Mouse (Mus musculus) liver, embryonic 14.5 days (tissue): ENCODE results near the gene Fads6. TPM values are rescaled to one million over a fixed set of nuclear protein-coding genes. Genes with fewer than 3 reads are reported as not detected.

Experiments
- ATAC-seq: fragments of 200-750 bp; cut with Nextera tagmentation; 2 replicates; pipeline ENCODE4 v1.8.0; 2017; ENCODE audit warnings: moderate number of reproducible peaks, mild to moderate bottlenecking, moderate library complexity; ENCODE audit not compliant: insufficient read depth
- DNase-seq, 3 experiments: peaks; one replicate each; pipeline ENCODE4 v3.0.0-alpha.2; 2012 to 2013; ENCODE audit warnings: low read depth in 3 of 3, low spot score in 3 of 3
- H3K27ac ChIP-seq: fragments of 300-500 bp; sonication (generic); 2 replicates; pipeline ENCODE4 v1.5.1; 2014; ENCODE audit warnings: moderate library complexity, mild to moderate bottlenecking, control low read depth, inconsistent platforms
- H3K27me3 ChIP-seq: fragments of 300-500 bp; sonication (generic); 2 replicates; pipeline ENCODE4 v1.6.1; 2014; ENCODE audit warnings: mild to moderate bottlenecking, low read length, moderate library complexity; ENCODE audit not compliant: control insufficient read depth, insufficient read depth
- H3K36me3 ChIP-seq: fragments of 300-500 bp; sonication (generic); replicated peaks from 2 replicates; pipeline ENCODE4 v1.6.1; 2014; ENCODE audit warnings: low read depth; ENCODE audit not compliant: control insufficient read depth, insufficient read depth
- H3K4me1 ChIP-seq, 2 experiments: fragments of 200-500 bp in 1 of 2; fragments of 300-500 bp in 1 of 2; sonication (generic) in 1 of 2; replicated peaks; 2 replicates each; pipeline ENCODE4 v1.6.1; 2012 to 2014; ENCODE audit warnings: antibody characterized with exemption in 1 of 2, inconsistent platforms in 1 of 2, low read length in 1 of 2; ENCODE audit not compliant: control insufficient read depth in 2 of 2, insufficient read depth in 2 of 2
- H3K4me2 ChIP-seq: fragments of 300-500 bp; sonication (generic); 2 replicates; pipeline ENCODE4 v1.6.1; 2014; ENCODE audit warnings: low read depth, mild to moderate bottlenecking, control low read depth, moderate library complexity
- H3K4me3 ChIP-seq, 2 experiments: fragments of 200-500 bp in 1 of 2; fragments of 300-500 bp in 1 of 2; sonication (generic) in 1 of 2; 2 replicates each; pipeline ENCODE4 v1.5.1; 2012 to 2014; ENCODE audit warnings: low read depth in 2 of 2, low read length in 2 of 2, mild to moderate bottlenecking in 2 of 2, control low read depth in 1 of 2, inconsistent platforms in 1 of 2, moderate library complexity in 1 of 2; ENCODE audit not compliant: insufficient read depth in 1 of 2
- H3K9ac ChIP-seq: fragments of 300-500 bp; sonication (generic); replicated peaks from 2 replicates; pipeline ENCODE4 v1.6.1; 2014; ENCODE audit warnings: mild to moderate bottlenecking, control low read depth, moderate library complexity
- H3K9me3 ChIP-seq: fragments of 300-500 bp; sonication (generic); 2 replicates; pipeline ENCODE4 v1.6.1; 2016; ENCODE audit warnings: low read length, mixed read lengths; ENCODE audit not compliant: control insufficient read depth
- CTCF ChIP-seq: IDR thresholded peaks from 2 replicates; pipeline ENCODE4 v1.5.1; 2016; ENCODE audit warnings: antibody characterized with exemption, low read depth, control low read depth
- EP300 ChIP-seq: IDR thresholded peaks from 2 replicates; pipeline ENCODE4 v1.6.1; 2016; ENCODE audit warnings: antibody characterized with exemption, low read depth
- WGBS: fragments of 180-500 bp; shearing (Covaris S2); extraction: QIAGEN DNeasy Blood & Tissue Kit; methylation state at CpG from one replicate; pipeline ENCODE4 v1.1.7; 2014; ENCODE audit not compliant: insufficient replicate concordance; 5-methylcytosine and 5-hydroxymethylcytosine counted together
- polyA plus RNA-seq, 2 experiments: library from polyadenylated mRNA; depleted of rRNA in 1 of 2; stranded (reverse) in 1 of 2; unstranded in 1 of 2; fragments of >200 nt; fragmentation: Nextera tagmentation in 1 of 2; extraction: Ambion mirVana in 1 of 2; gene quantifications; 2 replicates each; pipeline versions ENCODE4 v1.2.1 to v1.2.3; 2012 to 2014

Fads6 gene
- polyA plus RNA-seq, 2 experiments = 2.8 to 6.7 TPM

DNA sequence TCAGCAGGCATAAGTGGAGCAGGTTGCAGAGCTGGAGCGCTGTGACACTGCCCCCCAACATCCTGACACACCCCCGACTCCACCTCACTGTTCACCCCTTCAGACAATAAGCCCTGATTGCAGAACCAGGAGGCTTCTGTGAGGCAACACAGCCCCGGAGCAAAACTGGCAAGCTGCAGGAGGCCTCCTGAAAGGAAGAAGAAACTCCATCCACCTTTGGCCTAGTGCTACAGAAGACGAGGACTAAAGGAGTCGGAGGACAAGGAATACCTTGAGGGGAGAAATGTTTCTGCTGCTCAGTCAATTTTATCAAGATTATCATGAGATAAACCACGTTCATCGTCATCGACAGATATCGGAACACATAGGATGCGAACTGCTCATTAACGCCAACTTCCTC, 1.5 kb downstream of the Fads6 start:
- no peak for DNase-seq
- Histone ChIP-seq H3K4me2 (peak overlapping the region; percentile 45), H3K4me3 (peak overlapping the region in 1 of 2 experiments; percentile 55; a peak in 1 of 4 replicates), H3K27me3 (peaks cover 16% of the 10 kb centered on the region), H3K4me1 (0 out of 4 replicates have a peak, but pooled peaks cover 0 to 2% of the 10 kb centered on the region in 2 experiments), H3K9me3 (no peaks in the 10 kb centered on the region), H3K36me3 (no peaks in the 10 kb centered on the region), H3K27ac (no peak overlapping the region), H3K9ac (no peak overlapping the region)
- no peak for ATAC-seq
- WGBS = 69% methylated on average over 11 of the region's 11 CpGs
- no peak for TF ChIP-seq CTCF
- TF ChIP-seq EP300 = no peak

DNA sequence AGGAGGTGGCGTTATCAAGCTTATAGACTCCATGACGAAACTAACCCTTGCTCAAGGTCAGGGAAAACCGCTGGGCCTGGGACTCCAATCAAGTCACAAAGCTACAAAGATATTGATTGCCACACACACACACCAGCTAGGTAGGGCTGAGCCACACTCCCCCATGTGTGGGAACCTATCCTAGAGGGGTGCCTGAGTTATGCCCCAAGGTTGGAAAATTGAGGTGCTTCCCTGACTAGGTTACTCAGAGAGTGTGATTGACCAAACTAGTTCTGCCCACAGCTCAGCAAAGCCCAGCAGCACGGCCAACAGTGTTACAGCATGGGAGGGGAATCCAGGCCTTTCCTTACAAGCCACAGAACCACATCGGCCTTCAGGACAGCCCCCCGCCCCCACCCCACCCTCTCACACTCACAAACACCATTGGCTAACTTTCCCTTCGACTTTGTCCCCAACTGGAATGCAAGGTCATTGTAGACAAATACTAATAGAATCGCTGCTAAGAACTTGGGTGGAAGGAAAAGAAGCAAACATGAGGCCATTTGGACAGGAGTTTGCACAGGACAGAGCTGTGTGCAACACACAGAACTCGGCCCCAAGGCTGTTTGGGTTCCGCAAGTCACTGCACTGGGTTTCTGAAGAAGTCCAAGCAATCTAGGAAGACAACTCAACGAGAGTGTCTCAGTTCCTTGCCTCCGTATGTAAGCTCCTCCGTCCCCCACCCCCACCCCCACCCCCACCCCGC, 4.7 kb downstream of the Fads6 start:
- Histone ChIP-seq H3K36me3 (no peaks in the 10 kb centered on the region), H3K9me3 (no peaks in the 10 kb centered on the region), H3K27me3 (peaks cover 12% of the 10 kb centered on the region), H3K4me2 (peak overlapping the region; percentile 38), H3K9ac (no peak overlapping the region), H3K4me1 (peaks cover 0 to 5% of the 10 kb centered on the region in 2 experiments; a peak in 2 of 4 replicates), H3K27ac (peak overlapping the region; percentile 48), H3K4me3 (no peak overlapping the region)
- WGBS = 45% methylated on average over 14 of the region's 14 CpGs
- no peak for DNase-seq
- no peak for TF ChIP-seq EP300
- TF ChIP-seq CTCF = no peak
- ATAC-seq = peak; percentile 45; the same call in 1 of the 2 replicates

DNA sequence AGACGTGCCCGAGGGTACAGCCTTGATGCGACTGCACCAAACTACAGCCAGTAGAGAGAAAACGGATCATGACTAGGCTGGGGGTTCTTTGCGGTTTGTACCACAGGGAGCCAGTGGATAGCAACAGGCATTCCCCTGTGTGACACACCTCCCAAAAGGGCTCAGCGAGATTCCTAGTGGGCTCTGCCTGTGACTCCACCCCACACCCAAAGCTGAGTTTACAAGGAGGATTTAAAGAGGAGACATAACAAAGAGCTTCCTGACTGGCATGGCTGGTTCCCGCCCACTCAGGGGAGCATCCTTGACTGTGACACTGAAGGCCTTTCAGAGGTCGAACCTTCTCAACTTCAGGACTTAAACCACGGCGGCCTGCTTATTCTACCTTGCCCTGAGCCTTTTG, 6.0 kb downstream of the Fads6 start:
- H3K27me3 ChIP-seq = peaks cover under 1% of the 10 kb centered on the region; the same call in 1 of the 2 replicates
- no peak for TF ChIP-seq CTCF
- no peak for TF ChIP-seq EP300
- H3K4me3 ChIP-seq = no peak overlapping the region
- H3K4me2 ChIP-seq = no peak overlapping the region
- no peak for DNase-seq
- no peak overlapping the region for H3K27ac ChIP-seq
- H3K4me1 ChIP-seq = peaks cover 0 to 5% of the 10 kb centered on the region in 2 experiments; a peak in 2 of 4 replicates
- WGBS = 64% methylated on average over 10 of the region's 10 CpGs
- ATAC-seq = no peak
- no peaks in the 10 kb centered on the region for H3K9me3 ChIP-seq
- no peak overlapping the region for H3K9ac ChIP-seq
- no peaks in the 10 kb centered on the region for H3K36me3 ChIP-seq

DNA sequence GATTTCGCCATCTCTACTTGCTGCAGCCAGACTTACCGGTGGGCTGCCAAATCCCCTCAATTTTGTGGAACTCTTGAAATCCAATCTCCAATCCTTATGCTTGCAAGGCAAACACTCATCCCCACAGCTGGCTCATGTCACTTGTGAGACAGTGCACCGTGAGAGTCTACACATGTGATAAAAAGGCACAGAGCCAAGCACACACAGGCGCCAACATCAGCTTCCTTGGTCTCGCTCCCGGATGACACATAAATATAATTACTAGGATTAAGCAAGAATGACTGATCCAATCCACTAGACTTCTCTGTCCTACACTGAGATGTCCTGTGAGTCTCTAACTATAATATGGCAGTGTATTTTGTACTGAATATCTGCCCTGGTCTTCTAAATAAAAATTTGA, 6.5 kb downstream of the Fads6 start:
- H3K27ac ChIP-seq = no peak overlapping the region
- no peak for DNase-seq
- WGBS = 74% methylated on average over 6 of the region's 6 CpGs

DNA sequence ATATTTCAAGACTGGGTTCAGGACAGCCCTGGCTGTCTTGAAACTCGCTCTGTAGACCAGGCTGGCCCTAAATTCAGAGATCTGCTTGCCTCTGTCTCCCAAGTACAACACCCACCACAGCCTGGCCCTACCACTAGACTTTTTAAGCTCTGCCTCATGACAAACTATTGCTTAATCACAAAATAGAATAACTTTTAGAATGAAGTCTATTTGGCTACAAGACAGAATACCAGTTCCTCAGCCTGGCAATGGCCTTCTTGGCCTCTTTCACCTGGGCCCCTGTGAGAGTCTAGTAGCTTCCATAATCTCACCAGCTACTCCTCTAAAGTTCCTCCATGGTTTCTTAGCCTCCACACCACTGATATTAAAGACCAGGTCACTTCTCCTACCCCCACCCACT, 7.1 kb downstream of the Fads6 start:
- no peaks in the 10 kb centered on the region for H3K9me3 ChIP-seq
- ATAC-seq (no peak), DNase-seq (no peak)
- TF ChIP-seq CTCF = no peak
- TF ChIP-seq EP300 = no peak
- no peaks in the 10 kb centered on the region for H3K27me3 ChIP-seq
- no peak overlapping the region for H3K4me2 ChIP-seq
- no peak overlapping the region for H3K27ac ChIP-seq
- no peak overlapping the region for H3K4me3 ChIP-seq
- no peaks in the 10 kb centered on the region for H3K36me3 ChIP-seq
- peaks cover 0 to 7% of the 10 kb centered on the region in 2 experiments; a peak in 2 of 4 replicates for H3K4me1 ChIP-seq
- WGBS = 50% methylated on average over 1 of the region's 1 CpGs
- H3K9ac ChIP-seq = no peak overlapping the region

More for the DNA sequence above, 6.5 kb downstream of the Fads6 start:
- Histone ChIP-seq H3K36me3 (no peaks in the 10 kb centered on the region), H3K9me3 (no peaks in the 10 kb centered on the region), H3K4me1 (peaks cover 0 to 5% of the 10 kb centered on the region in 2 experiments; a peak in 2 of 4 replicates), H3K27me3 (no peaks in the 10 kb centered on the region), H3K9ac (no peak overlapping the region), H3K4me2 (no peak overlapping the region), H3K4me3 (no peak overlapping the region)
- TF ChIP-seq EP300 (no peak), CTCF (no peak)
- no peak for ATAC-seq
